Mouse (Mus musculus) liver (tissue): ENCODE measurements around the gene Gdf15.

ENCODE experiments used
- DNase-seq: peaks from one replicate; pipeline ENCODE4 v3.0.0-alpha.2; 2020; ENCODE audit warnings: mixed read lengths

The Gdf15 gene

GRCm38 (mm10) chr8:70656193-70656790 is 24.0 kb upstream of the Gdf15 start:
- DNase-seq, result no peak

- no peak for DNase-seq
Observed at GRCm38 (mm10) chr8:70655469-70655868, 23.2 kb upstream of the Gdf15 start.

DNA sequence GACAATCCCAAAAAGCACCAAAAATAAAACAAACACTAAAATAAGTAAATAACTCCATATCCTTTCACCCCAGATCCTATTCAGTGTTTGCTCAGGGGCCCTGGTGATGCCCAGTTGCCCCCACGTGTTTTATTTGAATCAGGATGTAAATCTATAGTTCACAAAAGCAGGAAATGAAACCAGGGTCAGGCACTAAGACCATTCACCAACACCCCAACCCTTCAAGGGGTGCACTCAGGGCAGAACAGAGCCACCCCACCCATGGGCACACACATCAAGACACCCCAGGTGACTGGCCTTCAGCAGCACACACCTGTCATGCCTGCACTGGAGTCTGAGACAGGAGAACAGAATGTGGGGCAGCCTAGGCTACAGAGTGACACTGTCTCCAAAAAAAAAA is 21.9 kb upstream of the Gdf15 start:
- DNase-seq, result no peak

DNA sequence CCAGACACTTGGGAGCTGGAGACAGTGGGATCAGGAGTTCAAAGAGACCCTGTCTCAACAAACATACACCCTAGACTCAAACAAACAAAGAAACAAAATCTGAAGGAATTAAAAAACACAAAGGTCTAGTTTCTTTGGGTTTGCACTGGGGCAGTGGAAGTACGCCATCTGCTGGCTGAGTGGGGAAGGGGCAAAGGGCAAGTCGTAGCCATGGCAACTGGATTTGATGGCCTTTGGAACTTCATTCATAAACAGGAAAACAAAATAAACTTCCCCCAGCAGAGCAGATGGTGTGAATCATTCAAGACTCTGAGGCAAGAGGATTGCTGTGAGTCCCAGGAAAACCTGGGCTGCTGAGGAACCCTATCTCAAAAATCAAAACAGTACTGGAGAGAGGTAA is 21.0 kb upstream of the Gdf15 start:
- DNase-seq, result peak; percentile 62

DNA sequence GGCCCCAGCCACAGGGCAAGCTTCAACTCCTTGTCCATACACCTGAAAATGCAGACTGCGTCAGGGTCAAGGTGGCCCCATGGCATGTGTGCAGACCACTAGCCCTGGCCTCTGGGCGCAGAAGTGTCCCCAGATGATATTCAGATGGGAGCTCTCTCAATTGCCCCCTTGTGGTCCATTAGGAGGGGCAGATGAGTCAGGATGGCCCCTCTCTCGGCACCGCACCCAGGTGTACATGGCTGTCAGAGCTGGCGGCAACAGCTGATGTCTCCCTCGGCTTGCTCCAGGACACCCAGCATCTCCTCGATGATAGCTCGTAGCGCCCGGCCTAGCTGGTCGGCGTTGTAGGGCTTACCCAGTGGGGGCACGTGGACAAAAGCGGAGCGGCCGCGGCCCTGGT is 18.1 kb upstream of the Gdf15 start:
- no peak for DNase-seq

GRCm38 (mm10) chr8:70649324-70649723 is 17.1 kb upstream of the Gdf15 start:
- peak; percentile 69 for DNase-seq

- no peak for DNase-seq
Observed at GRCm38 (mm10) chr8:70648921-70649320, 16.7 kb upstream of the Gdf15 start.

DNA sequence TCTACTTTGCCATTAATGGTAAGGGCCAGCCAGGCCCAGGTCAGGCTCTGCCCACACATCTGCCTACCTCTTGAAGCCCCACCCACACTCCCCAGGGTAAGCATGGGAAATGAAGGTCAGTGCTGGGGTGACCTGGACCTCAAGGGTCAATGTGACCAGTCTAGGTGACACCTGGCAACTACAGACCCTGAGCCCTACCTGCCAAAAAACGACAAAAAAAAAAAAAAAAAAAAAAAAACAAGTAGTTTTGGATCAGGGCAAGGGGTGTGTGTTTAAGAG is 15.8 kb upstream of the Gdf15 start:
- peak; percentile 29 for DNase-seq

DNA sequence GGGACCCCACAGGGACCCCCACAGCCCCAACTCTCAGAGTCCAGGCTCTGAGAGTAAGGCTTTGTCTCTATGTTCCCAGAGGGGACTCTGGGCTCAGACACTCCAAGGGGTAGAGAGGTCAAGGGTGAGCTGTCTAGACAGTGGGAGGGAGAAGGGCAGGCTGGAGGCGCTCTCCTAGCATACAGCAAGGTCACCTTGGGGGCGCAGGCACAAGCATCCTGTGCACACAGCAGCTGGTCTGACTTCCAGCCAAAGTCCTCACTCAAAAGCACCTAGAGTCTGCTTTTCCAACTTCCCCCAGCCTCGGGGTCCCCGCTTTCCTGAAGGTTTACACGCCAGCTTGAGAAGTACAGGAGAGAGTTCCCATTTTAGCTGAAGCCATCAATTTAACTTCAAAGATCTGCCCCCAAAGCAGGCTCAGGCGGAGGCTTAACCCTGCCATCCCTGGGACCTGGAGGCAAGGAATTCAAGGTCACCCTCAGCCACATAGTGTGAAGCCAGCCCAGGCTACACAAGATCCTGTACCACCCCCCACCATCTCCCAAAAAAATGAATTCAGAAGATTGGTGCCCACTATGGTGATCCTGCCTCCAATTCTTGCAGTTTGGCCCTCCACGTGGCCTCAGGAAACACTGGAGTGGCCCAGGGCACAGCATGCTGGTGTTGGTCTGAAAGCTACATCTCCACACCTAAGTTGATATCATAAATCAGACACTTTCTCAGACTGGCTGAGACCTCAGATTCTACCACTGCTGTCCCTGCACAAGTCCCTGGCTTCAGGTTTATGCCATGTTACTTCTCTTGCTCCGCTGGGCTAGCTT is 15.3 kb upstream of the Gdf15 start:
- no peak for DNase-seq

GRCm38 (mm10) chr8:70646775-70647174 is 14.5 kb upstream of the Gdf15 start:
- DNase-seq, result no peak

DNA sequence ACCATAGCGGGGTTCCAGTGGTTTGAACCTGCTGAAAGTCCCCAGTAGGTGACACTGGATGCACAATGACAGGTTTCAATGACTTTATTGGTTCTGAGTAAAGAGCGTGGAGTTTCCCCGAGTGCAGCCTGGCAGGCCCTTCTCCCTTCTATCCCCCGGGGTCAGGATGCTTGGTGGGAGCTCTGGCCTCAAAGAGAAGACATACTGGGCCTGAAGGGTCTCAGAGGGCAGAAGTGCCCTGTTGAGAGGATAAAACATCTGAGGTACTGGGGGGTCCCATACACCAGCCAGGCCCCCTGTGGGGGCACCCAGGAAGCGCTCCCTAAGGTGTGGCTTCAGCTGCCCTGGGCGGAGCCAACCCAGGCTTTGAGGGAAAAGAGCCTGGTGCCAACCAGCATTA is 14.1 kb upstream of the Gdf15 start:
- no peak for DNase-seq

DNA sequence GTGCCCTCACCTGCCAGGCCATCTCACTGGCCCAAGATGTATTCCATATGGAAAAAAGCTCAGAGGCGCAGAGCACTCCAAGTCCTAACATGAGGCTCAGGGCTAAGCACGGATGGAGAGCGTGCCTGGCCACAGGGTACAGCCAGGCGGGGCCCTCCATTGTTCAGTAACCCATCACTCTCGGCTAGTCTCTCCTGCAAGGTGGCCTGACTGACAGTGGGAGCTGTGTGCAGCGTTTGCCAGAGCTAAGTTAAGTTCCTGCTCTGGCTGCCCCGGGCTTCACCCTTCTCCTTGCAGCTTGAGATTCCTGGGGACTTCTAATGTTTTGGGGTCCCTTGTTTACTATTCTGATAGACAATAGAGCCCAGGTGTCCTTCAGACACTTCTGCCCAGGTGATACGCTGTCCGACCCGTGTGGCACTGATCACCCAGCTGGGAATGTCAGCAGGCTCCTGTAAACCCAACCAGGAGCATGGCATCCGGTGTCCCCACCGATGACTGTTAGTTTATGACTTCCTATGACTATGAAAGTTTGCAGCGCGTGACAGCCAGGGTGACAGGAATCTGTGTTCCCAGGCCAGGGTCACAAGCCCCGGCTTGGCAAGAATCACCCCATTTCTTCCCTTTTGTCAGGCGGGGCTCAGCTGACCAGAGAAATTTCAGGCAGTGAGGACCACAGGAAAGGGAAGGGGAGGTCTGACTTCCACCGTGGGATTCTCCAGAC is 13.4 kb upstream of the Gdf15 start:
- DNase-seq, result no peak

DNA sequence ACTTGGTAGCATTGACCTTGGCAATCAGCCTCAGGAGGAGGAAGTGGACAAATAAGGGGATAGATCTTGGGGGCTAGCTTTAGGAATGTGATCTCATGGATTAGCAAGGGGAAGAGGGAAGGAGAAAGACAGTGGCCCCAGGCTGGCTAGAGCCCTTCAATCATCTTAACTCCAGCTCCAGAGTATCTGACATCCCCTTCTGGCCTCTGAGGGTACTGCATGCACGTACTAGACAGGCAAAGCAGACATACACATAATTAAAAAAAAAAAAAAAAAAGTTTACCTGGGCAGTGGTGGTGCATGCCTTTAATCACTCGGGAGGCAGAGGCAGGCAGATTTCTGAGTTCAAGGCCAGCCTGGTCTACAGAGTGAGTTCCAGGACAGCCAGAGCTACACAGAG is 11.8 kb upstream of the Gdf15 start:
- DNase-seq, result peak; percentile 42

DNA sequence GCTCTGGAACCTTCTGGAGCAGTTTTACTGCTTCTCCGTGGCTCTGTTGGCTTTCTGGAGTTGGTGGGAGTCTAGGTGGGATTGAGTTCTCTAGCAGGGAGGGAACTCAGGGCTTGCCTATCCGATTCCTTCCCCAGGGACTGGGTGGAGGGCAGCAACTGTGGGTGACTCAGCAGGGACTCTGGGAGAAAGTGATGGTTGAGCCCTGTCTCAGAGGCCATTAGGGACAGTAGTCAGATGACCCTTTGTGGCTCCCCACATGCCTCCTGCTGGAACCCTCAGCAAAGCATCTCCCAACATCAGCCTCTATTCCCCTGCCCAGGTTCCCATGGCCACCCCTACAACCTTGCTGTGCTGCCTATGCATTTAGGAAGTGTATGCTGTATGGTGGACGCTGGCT is 10.8 kb upstream of the Gdf15 start:
- no peak for DNase-seq

DNA sequence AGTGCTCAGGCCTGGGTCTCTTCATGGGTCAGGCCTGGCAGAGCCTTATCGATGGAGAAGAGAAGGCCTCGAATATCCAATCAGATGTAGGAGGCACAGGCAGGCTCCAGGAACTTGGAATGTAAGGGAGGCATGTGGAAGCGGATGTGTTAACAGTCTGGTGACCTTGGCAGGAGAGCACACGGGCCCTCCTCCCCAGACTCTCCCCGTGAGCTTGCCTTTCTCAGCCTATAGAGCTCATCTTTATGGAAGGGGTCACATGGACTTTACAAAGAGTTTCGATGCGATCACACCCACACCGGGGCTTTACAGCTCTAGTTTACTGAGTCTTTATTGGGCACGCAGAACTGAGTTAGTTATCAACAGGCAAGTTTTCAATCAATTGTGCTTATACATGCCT is 6.5 kb upstream of the Gdf15 start:
- no peak for DNase-seq

- peak; percentile 62 for DNase-seq
Observed at GRCm38 (mm10) chr8:70636838-70637237, 4.6 kb upstream of the Gdf15 start.

DNA sequence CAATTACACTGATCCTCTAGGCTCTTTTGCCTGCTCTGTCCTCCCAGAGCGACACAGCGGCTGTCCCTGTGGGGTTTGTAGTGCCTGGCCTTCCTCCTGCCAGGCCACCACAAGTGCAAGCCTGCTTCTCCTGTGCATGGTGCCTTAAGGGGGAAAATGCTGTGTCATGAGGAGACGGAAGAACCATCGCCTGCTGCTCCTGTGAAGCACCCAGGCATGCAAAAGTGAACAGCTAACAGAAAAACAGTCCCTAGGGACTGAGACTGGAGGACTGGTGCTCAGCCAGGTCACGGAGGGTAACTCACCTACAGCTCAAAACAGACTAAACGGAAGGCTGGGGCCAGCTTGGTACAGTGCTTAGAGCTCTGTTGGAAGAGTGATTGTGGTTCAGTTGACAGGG is 3.3 kb upstream of the Gdf15 start:
- peak; percentile 59 for DNase-seq

DNA sequence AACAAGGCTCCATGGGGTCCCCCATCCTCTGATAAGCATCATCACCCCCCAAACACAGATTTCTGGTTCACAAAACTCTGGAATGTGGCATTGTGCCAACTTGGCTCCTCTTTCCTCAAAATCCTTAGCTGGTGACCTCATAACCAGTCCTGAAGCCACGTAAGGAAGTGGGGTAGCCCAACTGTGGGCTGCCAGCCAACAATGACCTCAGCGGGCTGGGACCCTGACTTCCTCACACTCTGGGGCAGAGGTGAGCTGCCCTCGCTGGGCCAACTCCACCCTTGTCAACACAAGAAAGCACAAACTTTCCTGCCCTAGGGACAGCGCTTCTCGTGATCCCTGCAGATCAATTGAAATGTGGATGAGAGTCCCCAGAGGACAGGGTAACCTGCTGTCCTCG is 1.8 kb upstream of the Gdf15 start:
- DNase-seq, result peak; percentile 65

- peak; percentile 63 for DNase-seq
Observed at GRCm38 (mm10) chr8:70631436-70631835, 820 bp downstream of the Gdf15 start.

GRCm38 (mm10) chr8:70630532-70631381 is 1.5 kb downstream of the Gdf15 start:
- DNase-seq, result peak; percentile 79

GRCm38 (mm10) chr8:70629574-70630531 is 2.4 kb downstream of the Gdf15 start:
- DNase-seq, result peak; percentile 89

- no peak for DNase-seq
Observed at GRCm38 (mm10) chr8:70628986-70629490, 3.2 kb downstream of the Gdf15 start.
